Mouse (Mus musculus) spleen, postnatal 14 days (tissue): ENCODE measurements around the gene Aatk.

Source experiments
- DNase-seq, 2 experiments: peaks; one replicate each; pipeline ENCODE4 v3.0.0; 2021 to 2022; ENCODE audit warnings: low spot score in 2 of 2

Gene Aatk

GRCm38 (mm10) chr11:120022841-120023240 is 24.1 kb downstream of the Aatk start:
- DNase-seq, result no peak

GRCm38 (mm10) chr11:120022216-120022615 is 24.8 kb downstream of the Aatk start:
- DNase-seq, result no peak

GRCm38 (mm10) chr11:120021367-120021766 is 25.6 kb downstream of the Aatk start:
- no peak for DNase-seq

GRCm38 (mm10) chr11:120019542-120020440 is 27.2 kb downstream of the Aatk start:
- DNase-seq, result no peak

GRCm38 (mm10) chr11:120017011-120017410 is 30.0 kb downstream of the Aatk start:
- DNase-seq, result no peak

GRCm38 (mm10) chr11:120014758-120015157 is 32.2 kb downstream of the Aatk start:
- no peak for DNase-seq

- peak; percentile 19 to 54 for DNase-seq
Observed at GRCm38 (mm10) chr11:120013174-120013711, 33.7 kb downstream of the Aatk start.

GRCm38 (mm10) chr11:120012702-120013101 is 34.3 kb downstream of the Aatk start:
- DNase-seq, result no peak

- DNase-seq, result no peak
Observed at GRCm38 (mm10) chr11:120011761-120012560, 35.0 kb downstream of the Aatk start.

- DNase-seq, result no peak
Observed at GRCm38 (mm10) chr11:120011114-120011760, 35.7 kb downstream of the Aatk start.

GRCm38 (mm10) chr11:120009937-120010336 is 37.0 kb downstream of the Aatk start:
- no peak for DNase-seq

GRCm38 (mm10) chr11:120008956-120009355 is 38.0 kb downstream of the Aatk start:
- no peak for DNase-seq

- DNase-seq, result no peak
Observed at GRCm38 (mm10) chr11:120008501-120008900, 38.5 kb downstream of the Aatk start.

- no peak for DNase-seq
Observed at GRCm38 (mm10) chr11:120007496-120008080, 39.4 kb downstream of the Aatk start.

GRCm38 (mm10) chr11:120005434-120006317 is 41.3 kb downstream of the Aatk start:
- DNase-seq, result no peak

- no peak for DNase-seq
Observed at GRCm38 (mm10) chr11:120002634-120003220, 44.2 kb downstream of the Aatk start.

- no peak for DNase-seq
Observed at GRCm38 (mm10) chr11:120002041-120002440, 44.9 kb downstream of the Aatk start.

- DNase-seq, result no peak
Observed at GRCm38 (mm10) chr11:119997351-119997750, 49.6 kb downstream of the Aatk start.

- peak; percentile 64 to 79 for DNase-seq
Observed at GRCm38 (mm10) chr11:119991338-119991678, 55.7 kb downstream of the Aatk start.

- DNase-seq, result no peak
Observed at GRCm38 (mm10) chr11:119990658-119991337, 56.2 kb downstream of the Aatk start.
